Mouse (Mus musculus) bone marrow macrophage, adult 2 months (primary cell): ENCODE results near the gene Slc25a41.

Experiments used
- CTCF ChIP-seq: IDR thresholded peaks from 2 replicates; pipeline ENCODE4 v1.5.1; 2012; ENCODE audit warnings: low read depth, mild to moderate bottlenecking, low read length, moderate library complexity
- POLR2A ChIP-seq: IDR thresholded peaks from 2 replicates; pipeline ENCODE4 v1.6.1; 2012; ENCODE audit warnings: mild to moderate bottlenecking, low read depth, low read length, borderline replicate concordance

DNA sequence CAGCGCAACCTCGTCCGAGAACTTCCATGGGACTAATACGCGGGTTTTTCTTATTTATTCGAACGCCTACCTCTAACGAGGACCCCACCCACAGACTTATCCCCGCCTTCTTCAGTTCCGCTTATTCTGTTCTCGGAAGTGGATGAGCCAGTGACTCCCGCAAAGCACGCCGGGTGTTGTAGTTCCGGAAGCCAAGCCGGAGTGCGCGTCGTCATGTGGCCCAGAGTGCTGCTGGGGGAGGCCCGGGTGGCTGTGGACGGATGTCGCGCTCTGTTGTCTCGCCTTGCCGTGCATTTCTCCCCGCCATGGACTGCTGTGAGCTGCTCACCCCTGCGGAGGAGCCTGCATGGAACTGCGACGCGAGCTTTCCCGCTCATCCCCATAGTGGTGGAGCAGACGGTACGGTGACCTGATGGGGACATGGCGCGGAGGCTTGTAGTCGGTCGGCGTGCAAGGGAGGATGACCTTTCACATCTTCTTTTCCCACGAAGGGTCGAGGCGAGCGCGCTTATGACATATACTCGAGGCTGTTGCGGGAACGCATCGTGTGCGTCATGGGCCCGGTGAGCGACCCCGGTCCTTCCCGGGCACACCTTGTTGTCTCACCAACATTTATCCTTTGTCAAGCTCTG, 51.2 kb downstream of the Slc25a41 start, which contains the start of gene Clpp:
- no peak for TF ChIP-seq CTCF
- TF ChIP-seq POLR2A = no peak; the same call in 1 of the 2 replicates
